Mouse (Mus musculus): ENCODE data around the gene Socs1. TPM values are rescaled to one million over a fixed set of nuclear protein-coding genes. Genes with fewer than 3 reads are reported as not detected.

The Socs1 gene
- polyA plus RNA-seq, 1 experiment from 2014 or later = 4.0 TPM

DNA sequence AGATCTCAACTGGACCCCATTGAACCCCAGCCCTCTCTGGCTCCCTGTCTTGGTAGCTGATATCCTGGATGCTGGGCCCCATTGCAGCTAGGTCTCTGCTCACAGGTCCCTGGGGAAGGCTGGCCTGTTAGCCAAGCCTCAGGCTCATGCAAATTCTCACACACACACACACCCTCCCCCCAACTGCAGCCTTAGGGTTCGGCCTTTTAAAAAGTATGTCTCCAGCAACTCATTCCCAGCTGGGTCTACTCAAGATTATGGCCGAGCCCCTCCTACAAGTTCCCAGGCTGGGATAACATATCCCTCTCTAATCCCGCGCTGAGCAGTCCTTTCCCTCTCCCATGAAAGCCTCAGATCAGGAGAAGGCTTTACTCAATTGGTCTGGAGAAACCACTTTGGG lies 36.1 kb upstream of the Socs1 start:
- no peak overlapping the region for H3K4me2 ChIP-seq (ENCODE audit: low read length)
- ATAC-seq (ENCODE audit: insufficient number of reproducible peaks, insufficient read depth, low FRiP score, low read depth) = 0 out of 2 replicates have a peak, but pooled peaks have one; percentile 7
- H3K4me1 ChIP-seq (ENCODE audit: control insufficient read depth in 2 of 2, insufficient read depth in 2 of 2, low read length in 2 of 2) = peaks cover 0 to 16% of the 10 kb centered on the region in 2 experiments; a peak in 2 of 4 replicates
- no peak overlapping the region for H3K4me3 ChIP-seq (ENCODE audit: control insufficient read depth in 1 of 2, insufficient read depth in 1 of 2, low read depth in 1 of 2, low read length in 2 of 2)
- no peak overlapping the region for H3K27ac ChIP-seq (replicated peaks in 1 of 2; ENCODE audit: control insufficient read depth in 1 of 2, insufficient read depth in 1 of 2, low read depth in 2 of 2, low read length in 2 of 2)
- H3K36me3 ChIP-seq (ENCODE audit: control insufficient read depth, insufficient read depth, low read length) = no peaks in the 10 kb centered on the region
- H3K27me3 ChIP-seq (ENCODE audit: control insufficient read depth, insufficient read depth, low read length) = no peaks in the 10 kb centered on the region
- no peak overlapping the region for H3K9ac ChIP-seq (ENCODE audit: low read length)
- H3K9me3 ChIP-seq (ENCODE audit: control insufficient read depth, low read length) = no peaks in the 10 kb centered on the region
- WGBS = 60% methylated on average over 4 of the region's 4 CpGs

DNA sequence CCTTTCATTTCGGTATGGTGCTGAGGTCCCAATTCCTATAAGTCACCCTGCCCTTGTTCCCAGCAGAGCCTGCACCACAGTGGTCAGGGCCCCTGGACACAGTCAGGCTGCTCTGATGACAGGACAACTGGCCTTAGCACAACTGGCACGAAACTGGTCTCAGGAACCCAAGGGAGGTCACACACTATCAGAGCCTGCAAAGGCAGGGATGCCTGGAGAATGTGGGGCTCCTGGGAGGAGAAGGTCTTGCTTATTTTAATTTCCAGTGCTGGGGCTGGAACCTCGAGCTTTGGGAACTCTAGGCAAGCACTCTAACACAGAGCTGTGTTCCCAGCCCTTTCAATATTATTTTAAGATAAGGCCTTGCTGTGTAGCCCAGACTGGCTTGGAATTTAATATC lies 34.6 kb upstream of the Socs1 start:
- 51% methylated on average over 3 of the region's 3 CpGs for WGBS
- ATAC-seq (ENCODE audit: insufficient number of reproducible peaks, insufficient read depth, low FRiP score, low read depth) = no peak
- Histone ChIP-seq H3K4me2 (ENCODE audit: low read length) (no peak overlapping the region), H3K9me3 (ENCODE audit: control insufficient read depth, low read length) (no peaks in the 10 kb centered on the region), H3K27ac (replicated peaks in 1 of 2; ENCODE audit: control insufficient read depth in 1 of 2, insufficient read depth in 1 of 2, low read depth in 2 of 2, low read length in 2 of 2) (peak overlapping the region in 1 of 2 experiments; percentile 42; a peak in 1 of 4 replicates), H3K27me3 (ENCODE audit: control insufficient read depth, insufficient read depth, low read length) (no peaks in the 10 kb centered on the region), H3K9ac (ENCODE audit: low read length) (no peak overlapping the region), H3K36me3 (ENCODE audit: control insufficient read depth, insufficient read depth, low read length) (no peaks in the 10 kb centered on the region), H3K4me3 (ENCODE audit: control insufficient read depth in 1 of 2, insufficient read depth in 1 of 2, low read depth in 1 of 2, low read length in 2 of 2) (no peak overlapping the region), H3K4me1 (ENCODE audit: control insufficient read depth in 2 of 2, insufficient read depth in 2 of 2, low read length in 2 of 2) (peaks cover 4 to 16% of the 10 kb centered on the region in 2 experiments; a peak in 3 of 4 replicates)

DNA sequence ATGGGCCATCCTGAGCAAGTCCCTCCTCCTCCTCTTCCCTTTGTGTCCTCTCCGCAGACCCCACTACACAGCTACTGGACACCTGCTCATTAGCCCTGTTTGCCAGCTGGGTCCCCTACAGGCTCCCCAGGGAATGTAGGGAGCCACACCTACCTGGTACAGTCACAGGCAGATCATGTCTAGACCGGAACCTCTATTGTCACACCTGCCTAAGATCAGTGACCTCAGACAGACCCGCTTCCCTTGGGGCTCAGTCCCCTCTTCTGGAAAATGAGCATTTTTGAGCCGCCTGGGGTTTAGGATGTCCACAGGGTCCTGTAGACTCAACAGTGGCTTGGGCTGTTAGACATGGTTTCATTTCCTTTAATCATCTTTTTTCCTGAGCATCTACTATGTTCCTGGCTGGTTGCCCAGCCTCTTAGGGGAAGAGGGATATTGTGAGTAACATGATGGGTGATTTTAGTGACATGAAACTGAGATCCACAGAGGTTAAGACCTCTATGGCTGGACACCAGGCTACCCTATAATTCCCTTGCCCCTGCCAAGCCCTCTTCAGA lies 33.3 kb upstream of the Socs1 start:
- H3K27me3 ChIP-seq (ENCODE audit: control insufficient read depth, insufficient read depth, low read length) = no peaks in the 10 kb centered on the region
- 86% methylated on average over 4 of the region's 4 CpGs for WGBS
- ATAC-seq (ENCODE audit: insufficient number of reproducible peaks, insufficient read depth, low FRiP score, low read depth) = no peak
- no peak overlapping the region for H3K4me2 ChIP-seq (ENCODE audit: low read length)
- no peak overlapping the region for H3K27ac ChIP-seq (replicated peaks in 1 of 2; ENCODE audit: control insufficient read depth in 1 of 2, insufficient read depth in 1 of 2, low read depth in 2 of 2, low read length in 2 of 2)
- no peak overlapping the region for H3K4me3 ChIP-seq (ENCODE audit: control insufficient read depth in 1 of 2, insufficient read depth in 1 of 2, low read depth in 1 of 2, low read length in 2 of 2)
- no peaks in the 10 kb centered on the region for H3K36me3 ChIP-seq (ENCODE audit: control insufficient read depth, insufficient read depth, low read length)
- H3K9me3 ChIP-seq (ENCODE audit: control insufficient read depth, low read length) = no peaks in the 10 kb centered on the region
- peaks cover 10 to 20% of the 10 kb centered on the region in 2 experiments; a peak in 3 of 4 replicates for H3K4me1 ChIP-seq (ENCODE audit: control insufficient read depth in 2 of 2, insufficient read depth in 2 of 2, low read length in 2 of 2)
- no peak overlapping the region for H3K9ac ChIP-seq (ENCODE audit: low read length)

DNA sequence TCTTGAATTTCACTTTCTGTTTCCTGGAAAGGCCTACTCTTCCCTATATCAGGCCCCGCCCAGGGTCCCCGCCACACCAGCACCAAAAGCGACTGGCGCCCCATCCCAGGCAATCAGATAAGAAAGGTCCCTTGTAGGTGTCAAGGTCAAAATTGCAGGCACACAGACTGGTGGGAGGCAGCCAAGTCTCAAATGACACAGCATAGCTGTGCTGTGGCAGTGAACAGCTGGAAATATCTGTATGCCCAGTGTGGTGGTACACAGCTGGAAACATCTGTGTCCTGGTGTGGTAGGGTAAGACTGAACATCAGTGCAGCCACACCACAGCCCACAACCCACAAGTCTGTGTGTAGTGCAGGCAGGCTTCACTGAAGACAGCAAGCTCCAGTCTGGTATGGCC lies 29.5 kb upstream of the Socs1 start:
- no peak overlapping the region for H3K27ac ChIP-seq (replicated peaks in 1 of 2; ENCODE audit: control insufficient read depth in 1 of 2, insufficient read depth in 1 of 2, low read depth in 2 of 2, low read length in 2 of 2)
- H3K9me3 ChIP-seq (ENCODE audit: control insufficient read depth, low read length) = no peaks in the 10 kb centered on the region
- no peaks in the 10 kb centered on the region for H3K27me3 ChIP-seq (ENCODE audit: control insufficient read depth, insufficient read depth, low read length)
- H3K4me1 ChIP-seq (ENCODE audit: control insufficient read depth in 2 of 2, insufficient read depth in 2 of 2, low read length in 2 of 2) = peaks cover 15 to 20% of the 10 kb centered on the region in 2 experiments
- 49% methylated on average over 4 of the region's 4 CpGs for WGBS
- H3K9ac ChIP-seq (ENCODE audit: low read length) = no peak overlapping the region
- no peaks in the 10 kb centered on the region for H3K36me3 ChIP-seq (ENCODE audit: control insufficient read depth, insufficient read depth, low read length)
- no peak for ATAC-seq (ENCODE audit: insufficient number of reproducible peaks, insufficient read depth, low FRiP score, low read depth)
- H3K4me3 ChIP-seq (ENCODE audit: control insufficient read depth in 1 of 2, insufficient read depth in 1 of 2, low read depth in 1 of 2, low read length in 2 of 2) = no peak overlapping the region
- H3K4me2 ChIP-seq (ENCODE audit: low read length) = no peak overlapping the region

DNA sequence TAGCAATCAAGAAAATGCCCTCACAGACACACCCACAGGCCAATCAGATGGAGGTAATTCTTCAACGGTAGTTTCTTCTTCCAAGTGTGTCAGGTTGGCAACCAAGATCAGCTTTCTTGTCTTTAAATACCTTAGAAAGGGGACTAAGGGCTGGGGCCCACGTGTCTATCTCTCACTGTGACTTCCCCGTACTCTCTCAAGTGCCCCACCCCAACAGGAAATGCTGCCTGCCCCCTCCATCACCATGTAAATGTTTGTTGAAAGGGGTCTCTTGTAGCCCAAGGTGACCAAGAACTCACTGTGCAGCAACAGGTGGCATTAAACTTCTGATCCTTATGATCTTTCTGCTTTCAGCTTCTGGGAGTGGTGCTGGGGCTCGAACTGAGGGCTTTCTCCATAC lies 28.4 kb upstream of the Socs1 start:
- H3K9me3 ChIP-seq (ENCODE audit: control insufficient read depth, low read length) = no peaks in the 10 kb centered on the region
- H3K4me1 ChIP-seq (ENCODE audit: control insufficient read depth in 2 of 2, insufficient read depth in 2 of 2, low read length in 2 of 2) = peaks cover 13 to 20% of the 10 kb centered on the region in 2 experiments
- 80% methylated on average over 4 of the region's 4 CpGs for WGBS

DNA sequence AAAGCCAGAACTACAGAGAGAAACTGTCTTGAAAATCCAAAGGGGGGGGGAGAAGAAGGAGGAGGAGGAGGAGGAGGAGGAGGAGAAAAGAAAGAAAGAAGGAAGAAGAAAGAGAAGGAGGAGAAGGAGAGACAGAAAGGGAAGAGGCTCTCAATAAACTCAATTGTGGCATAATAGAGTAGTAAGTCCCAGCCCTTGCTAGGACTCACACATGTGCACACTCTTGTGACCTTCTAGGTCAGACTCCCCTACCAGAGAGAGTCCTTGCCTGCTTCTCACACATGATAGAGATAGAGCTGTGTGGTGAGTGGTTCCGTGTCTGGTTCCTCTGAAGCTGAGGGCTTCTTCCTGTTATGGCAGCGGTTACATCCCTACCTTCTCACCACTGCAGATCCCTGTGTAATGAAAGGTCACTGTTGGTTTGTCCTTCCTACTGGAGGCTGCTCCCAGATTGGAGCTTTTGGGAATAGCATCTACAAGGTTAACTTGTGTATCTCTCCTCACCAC lies 27.6 kb upstream of the Socs1 start, which contains the start of gene Gm11172:
Gene Gm11172, plus strand, starts transcription at position 51 of the 507 bp plus-strand sequence.
- no peak for ATAC-seq (ENCODE audit: insufficient number of reproducible peaks, insufficient read depth, low FRiP score, low read depth)
- WGBS = 77% methylated on average over 2 of the region's 2 CpGs

More for the DNA sequence above, 28.4 kb upstream of the Socs1 start:
- Histone ChIP-seq H3K27me3 (ENCODE audit: control insufficient read depth, insufficient read depth, low read length) (no peaks in the 10 kb centered on the region), H3K9ac (ENCODE audit: low read length) (no peak overlapping the region), H3K27ac (replicated peaks in 1 of 2; ENCODE audit: control insufficient read depth in 1 of 2, insufficient read depth in 1 of 2, low read depth in 2 of 2, low read length in 2 of 2) (no peak overlapping the region), H3K36me3 (ENCODE audit: control insufficient read depth, insufficient read depth, low read length) (no peaks in the 10 kb centered on the region), H3K4me3 (ENCODE audit: control insufficient read depth in 1 of 2, insufficient read depth in 1 of 2, low read depth in 1 of 2, low read length in 2 of 2) (no peak overlapping the region), H3K4me2 (ENCODE audit: low read length) (no peak overlapping the region)
- ATAC-seq (ENCODE audit: insufficient number of reproducible peaks, insufficient read depth, low FRiP score, low read depth) = no peak

DNA sequence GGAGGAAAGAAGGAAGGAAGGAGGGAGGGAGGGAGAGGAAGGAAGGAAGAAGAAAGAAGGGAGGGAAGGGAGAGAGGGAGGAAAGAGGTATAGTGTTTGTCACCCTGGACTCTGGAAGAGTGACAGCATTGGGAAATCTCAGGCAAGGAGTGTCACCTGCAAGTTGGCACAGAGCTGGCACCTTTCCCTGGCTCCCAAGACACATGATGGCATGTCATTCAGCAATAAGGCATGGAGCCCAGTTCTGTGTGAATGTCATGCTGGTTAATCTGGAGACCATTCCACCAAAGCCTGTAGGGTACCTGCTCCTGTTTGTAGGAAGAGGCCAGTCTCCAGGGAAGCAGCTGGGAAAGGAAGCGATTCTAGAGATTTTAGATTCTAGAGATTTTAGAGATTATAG lies 25.0 kb upstream of the Socs1 start:
- Histone ChIP-seq H3K4me3 (ENCODE audit: control insufficient read depth in 1 of 2, insufficient read depth in 1 of 2, low read depth in 1 of 2, low read length in 2 of 2) (no peak overlapping the region), H3K9me3 (ENCODE audit: control insufficient read depth, low read length) (no peaks in the 10 kb centered on the region), H3K27ac (replicated peaks in 1 of 2; ENCODE audit: control insufficient read depth in 1 of 2, insufficient read depth in 1 of 2, low read depth in 2 of 2, low read length in 2 of 2) (no peak overlapping the region), H3K9ac (ENCODE audit: low read length) (no peak overlapping the region), H3K36me3 (ENCODE audit: control insufficient read depth, insufficient read depth, low read length) (no peaks in the 10 kb centered on the region), H3K4me2 (ENCODE audit: low read length) (no peak overlapping the region), H3K4me1 (ENCODE audit: control insufficient read depth in 2 of 2, insufficient read depth in 2 of 2, low read length in 2 of 2) (peaks cover 9 to 20% of the 10 kb centered on the region in 2 experiments), H3K27me3 (ENCODE audit: control insufficient read depth, insufficient read depth, low read length) (no peaks in the 10 kb centered on the region)
- ATAC-seq (ENCODE audit: insufficient number of reproducible peaks, insufficient read depth, low FRiP score, low read depth) = no peak
- 68% methylated on average over 1 of the region's 1 CpGs for WGBS

More for the DNA sequence above, 27.6 kb upstream of the Socs1 start, which contains the start of gene Gm11172:
- H3K27ac ChIP-seq (replicated peaks in 1 of 2; ENCODE audit: control insufficient read depth in 1 of 2, insufficient read depth in 1 of 2, low read depth in 2 of 2, low read length in 2 of 2) = no peak within 1 kb of the TSS
- H3K36me3 ChIP-seq (ENCODE audit: control insufficient read depth, insufficient read depth, low read length) = no peaks in the 10 kb centered on the region
- peaks cover 12 to 20% of the 10 kb centered on the region in 2 experiments for H3K4me1 ChIP-seq (ENCODE audit: control insufficient read depth in 2 of 2, insufficient read depth in 2 of 2, low read length in 2 of 2)
- H3K9ac ChIP-seq (ENCODE audit: low read length) = no peak within 1 kb of the TSS
- H3K27me3 ChIP-seq (ENCODE audit: control insufficient read depth, insufficient read depth, low read length) = no peaks in the 10 kb centered on the region
- H3K9me3 ChIP-seq (ENCODE audit: control insufficient read depth, low read length) = no peaks in the 10 kb centered on the region
- H3K4me3 ChIP-seq (ENCODE audit: control insufficient read depth in 1 of 2, insufficient read depth in 1 of 2, low read depth in 1 of 2, low read length in 2 of 2) = no peak within 1 kb of the TSS
- H3K4me2 ChIP-seq (ENCODE audit: low read length) = no peak within 1 kb of the TSS
